Mouse (Mus musculus): ENCODE measurements around the gene Sms.

GRCm38 (mm10) chrX:157404919-157405318, 87.2 kb downstream of the Sms start:
- TF ChIP-seq POLR2A (IDR thresholded peaks at IDR 0.05; ENCODE audit: extremely low read depth, insufficient read depth, low read length): no peak
- TF ChIP-seq CTCF (IDR thresholded peaks at IDR 0.05; ENCODE audit: low read depth, low read length): no peak

Data from liver, adult 2 months (tissue).